Mouse (Mus musculus): Measurements from ENCODE around the gene Ifitm3.
"Not testable (repeated sequence)": the region's sequence is repeated elsewhere in the genome, so short reads cannot be mapped to it uniquely, and the experiment has no call there.

The Ifitm3 gene

GRCm38 (mm10) chr7:141010593-141010992, at the start of gene Ifitm3:
Gene Ifitm3 (minus strand): TSS chr7:141010770.
- peak; percentile 65 to 68 for DNase-seq

- DNase-seq: no peak
Measured at GRCm38 (mm10) chr7:141059929-141060328, 49.4 kb upstream of the Ifitm3 start.

- DNase-seq: no peak
Measured at GRCm38 (mm10) chr7:141058601-141059341, 48.2 kb upstream of the Ifitm3 start.

- DNase-seq: peak in 1 of 2 experiments; percentile 45
Measured at GRCm38 (mm10) chr7:141057541-141057940, 47.0 kb upstream of the Ifitm3 start.

GRCm38 (mm10) chr7:141056976-141057375, 46.4 kb upstream of the Ifitm3 start:
- DNase-seq: no peak

GRCm38 (mm10) chr7:141055785-141056184, 45.2 kb upstream of the Ifitm3 start:
- no peak for DNase-seq

- DNase-seq: no peak
Measured at GRCm38 (mm10) chr7:141052421-141052820, 41.9 kb upstream of the Ifitm3 start.

GRCm38 (mm10) chr7:141052016-141052415, 41.4 kb upstream of the Ifitm3 start:
- DNase-seq: no peak

- no peak for DNase-seq
Measured at GRCm38 (mm10) chr7:141051060-141051685, 40.6 kb upstream of the Ifitm3 start.

- DNase-seq: no peak
Measured at GRCm38 (mm10) chr7:141049326-141049725, 38.8 kb upstream of the Ifitm3 start.

GRCm38 (mm10) chr7:141048226-141049218, 38.0 kb upstream of the Ifitm3 start:
- peak; percentile 83 to 94 for DNase-seq

- peak; percentile 63 to 81 for DNase-seq
Measured at GRCm38 (mm10) chr7:141047581-141048225, 37.1 kb upstream of the Ifitm3 start.

- DNase-seq: peak in 1 of 2 experiments; percentile 20
Measured at GRCm38 (mm10) chr7:141046931-141047580, 36.5 kb upstream of the Ifitm3 start.

GRCm38 (mm10) chr7:141042539-141042938, 32.0 kb upstream of the Ifitm3 start:
- no peak for DNase-seq

GRCm38 (mm10) chr7:141041661-141042060, 31.1 kb upstream of the Ifitm3 start:
- DNase-seq: peak; percentile 65 to 67

- DNase-seq: no peak
Measured at GRCm38 (mm10) chr7:141040867-141041606, 30.5 kb upstream of the Ifitm3 start.

- DNase-seq: no peak
Measured at GRCm38 (mm10) chr7:141039386-141040107, 29.0 kb upstream of the Ifitm3 start.

GRCm38 (mm10) chr7:141038090-141039032, 27.8 kb upstream of the Ifitm3 start:
- no peak for DNase-seq

GRCm38 (mm10) chr7:141036624-141037023, 26.1 kb upstream of the Ifitm3 start:
- DNase-seq: not testable (repeated sequence)

All from kidney, adult 8-10 months (tissue).